Mouse (Mus musculus) embryonic facial prominence, embryonic 12.5 days (tissue): Measurements from ENCODE around the gene Gm20662. TPM values are rescaled to one million over a fixed set of nuclear protein-coding genes. Genes with fewer than 3 reads are reported as not detected.

Source experiments
- ATAC-seq: fragments of 200-750 bp; cut with Nextera tagmentation; 2 replicates; pipeline ENCODE4 v1.8.0; 2017; ENCODE audit not compliant: insufficient number of reproducible peaks, insufficient read depth, low FRiP score, low TSS enrichment
- H3K27ac ChIP-seq: fragments of 300-500 bp; sonication (generic); 2 replicates; pipeline ENCODE4 v1.5.1; 2016; ENCODE audit warnings: mild to moderate bottlenecking
- H3K27me3 ChIP-seq: fragments of 300-500 bp; sonication (generic); 2 replicates; pipeline ENCODE4 v1.6.1; 2016; ENCODE audit warnings: mild to moderate bottlenecking, moderate library complexity
- H3K36me3 ChIP-seq: fragments of 300-500 bp; sonication (generic); 2 replicates; pipeline ENCODE4 v1.6.1; 2016; ENCODE audit warnings: mild to moderate bottlenecking
- H3K4me1 ChIP-seq: fragments of 300-500 bp; sonication (generic); 2 replicates; pipeline ENCODE4 v1.6.1; 2016
- H3K4me2 ChIP-seq: fragments of 300-500 bp; sonication (generic); replicated peaks from 2 replicates; pipeline ENCODE4 v1.6.1; 2016; ENCODE audit warnings: mild to moderate bottlenecking, moderate library complexity
- H3K4me3 ChIP-seq: fragments of 300-500 bp; sonication (generic); 2 replicates; pipeline ENCODE4 v1.5.1; 2016; ENCODE audit warnings: mild to moderate bottlenecking
- H3K9ac ChIP-seq: fragments of 300-500 bp; sonication (generic); 2 replicates; pipeline ENCODE4 v1.6.1; 2016; ENCODE audit warnings: mild to moderate bottlenecking, moderate library complexity
- H3K9me3 ChIP-seq: fragments of 300-500 bp; sonication (generic); 2 replicates; pipeline ENCODE4 v1.6.1; 2016; ENCODE audit warnings: mild to moderate bottlenecking, moderate library complexity
- WGBS: fragments of 180-500 bp; shearing (Covaris S2); methylation state at CpG from one replicate; pipeline ENCODE4 v1.1.7; 2016; 5-methylcytosine and 5-hydroxymethylcytosine counted together
- microRNA-seq: library from miRNA; unstranded; fragments of <30 nt; microRNA quantifications from one replicate; pipeline ENCODE4, GENCODE M21; 2017
- polyA plus RNA-seq: library from polyadenylated mRNA; unstranded; fragments of >200 nt; fragmentation: Nextera tagmentation; extraction: Ambion mirVana; gene quantifications from 2 replicates; pipeline ENCODE4 v1.2.1, GENCODE M21; 2016

Gm20662 gene
- polyA plus RNA-seq, 1 experiment from 2014 or later: 0.51 TPM

DNA sequence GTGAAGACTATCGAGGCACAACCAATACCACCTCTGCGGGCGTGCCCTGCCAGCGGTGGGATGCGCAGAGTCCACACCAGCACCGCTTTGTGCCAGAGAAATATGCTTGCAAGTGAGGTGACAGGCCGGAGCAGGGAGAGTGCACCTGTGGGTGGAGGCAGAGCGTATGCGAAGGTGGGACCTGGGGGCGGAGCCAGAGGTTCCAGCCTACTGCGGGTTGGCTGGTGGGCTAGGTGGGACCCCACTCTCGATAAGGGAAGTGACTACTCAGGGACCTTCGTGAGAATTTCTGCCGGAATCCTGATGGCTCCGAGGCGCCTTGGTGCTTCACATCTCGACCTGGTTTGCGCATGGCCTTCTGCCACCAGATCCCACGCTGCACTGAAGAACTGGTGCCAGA lies 86.4 kb downstream of the Gm20662 start:
- no peak for ATAC-seq
- peak overlapping the region; percentile 35 for H3K4me2 ChIP-seq

DNA sequence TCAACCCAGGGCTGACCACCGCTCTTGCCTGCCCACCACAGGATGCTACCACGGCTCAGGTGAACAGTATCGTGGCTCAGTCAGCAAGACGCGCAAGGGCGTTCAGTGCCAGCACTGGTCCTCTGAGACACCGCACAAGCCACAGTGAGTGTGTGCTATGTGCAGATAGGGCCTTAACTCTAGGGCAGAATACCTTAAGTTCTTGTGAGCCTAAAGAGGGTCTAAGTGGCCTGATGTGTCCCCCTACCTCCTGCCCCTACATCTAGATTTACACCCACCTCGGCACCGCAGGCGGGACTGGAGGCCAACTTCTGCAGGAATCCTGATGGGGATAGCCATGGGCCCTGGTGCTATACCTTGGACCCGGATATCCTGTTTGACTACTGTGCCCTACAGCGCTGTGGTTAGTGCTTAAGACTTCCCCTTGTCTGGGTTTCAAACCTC lies 86.9 kb downstream of the Gm20662 start, which contains the start of gene Rnf123:
Gene Rnf123, minus strand, starts transcription at position 359 of the 444 bp plus-strand sequence.
- WGBS: 34% methylated on average over 12 of the region's 12 CpGs
- peaks cover 41% of the 10 kb centered on the region for H3K36me3 ChIP-seq
- H3K27me3 ChIP-seq: peaks cover 46% of the 10 kb centered on the region
- H3K27ac ChIP-seq: no peak within 1 kb of the TSS
- no peak within 1 kb of the TSS for H3K9ac ChIP-seq
- H3K9me3 ChIP-seq: no peaks in the 10 kb centered on the region
- peak within 1 kb of the TSS; percentile 35 for H3K4me2 ChIP-seq
- peaks cover 11% of the 10 kb centered on the region for H3K4me1 ChIP-seq
- H3K4me3 ChIP-seq: peak within 1 kb of the TSS; percentile 9; the same call in 1 of the 2 replicates
- no peak for ATAC-seq

More for the DNA sequence above, 86.4 kb downstream of the Gm20662 start:
- peaks cover 15% of the 10 kb centered on the region for H3K4me1 ChIP-seq
- no peaks in the 10 kb centered on the region for H3K9me3 ChIP-seq
- H3K27me3 ChIP-seq: peaks cover 46% of the 10 kb centered on the region
- peak overlapping the region; percentile 9; the same call in 1 of the 2 replicates for H3K4me3 ChIP-seq
- no peak overlapping the region for H3K27ac ChIP-seq
- no peak overlapping the region for H3K9ac ChIP-seq
- H3K36me3 ChIP-seq: peaks cover 36% of the 10 kb centered on the region
- 8% methylated on average over 19 of the region's 19 CpGs for WGBS

DNA sequence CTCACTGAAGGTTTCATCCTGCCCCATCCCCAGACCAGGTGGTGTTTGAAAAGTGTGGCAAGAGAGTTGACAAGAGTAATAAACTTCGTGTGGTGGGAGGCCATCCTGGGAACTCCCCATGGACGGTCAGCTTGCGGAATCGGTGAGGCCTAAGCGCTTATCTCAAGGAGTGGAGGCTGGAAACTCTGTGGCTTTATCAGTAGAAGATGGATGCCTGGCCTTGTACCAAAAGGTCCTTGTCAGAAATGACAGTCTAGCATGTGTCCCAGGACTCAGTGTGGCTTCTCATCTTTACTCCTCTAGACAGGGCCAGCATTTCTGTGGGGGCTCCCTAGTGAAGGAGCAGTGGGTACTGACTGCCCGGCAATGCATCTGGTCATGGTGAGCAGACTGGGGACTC lies 87.4 kb downstream of the Gm20662 start:
- WGBS: 82% methylated on average over 6 of the region's 6 CpGs
- Histone ChIP-seq H3K27me3 (peaks cover 46% of the 10 kb centered on the region), H3K36me3 (peaks cover 46% of the 10 kb centered on the region), H3K9ac (no peak overlapping the region), H3K4me3 (no peak overlapping the region), H3K4me1 (peaks cover 5% of the 10 kb centered on the region), H3K27ac (no peak overlapping the region), H3K9me3 (no peaks in the 10 kb centered on the region), H3K4me2 (no peak overlapping the region)
- ATAC-seq: no peak

DNA sequence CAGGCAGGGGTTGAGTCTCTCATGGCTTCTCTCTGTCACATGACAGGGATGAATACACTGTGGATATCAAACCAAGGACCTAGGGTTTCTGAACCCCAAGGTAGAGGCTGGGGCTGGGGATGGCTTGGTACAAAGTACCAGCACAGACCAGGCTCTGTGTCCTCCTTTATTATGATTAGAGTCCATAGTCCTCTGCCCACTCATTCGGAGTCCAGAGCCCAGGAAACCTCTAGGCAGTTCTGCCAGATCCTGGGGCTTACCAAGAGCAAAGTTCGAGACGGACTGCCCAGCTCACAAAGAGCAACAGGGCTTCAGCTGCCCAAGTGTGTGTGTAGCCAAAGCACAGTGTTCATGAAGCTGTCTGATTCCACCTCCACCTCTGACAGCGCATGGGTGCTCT lies 89.1 kb downstream of the Gm20662 start:
- Histone ChIP-seq H3K4me2 (no peak overlapping the region), H3K27ac (no peak overlapping the region), H3K9ac (no peak overlapping the region; the same call in 1 of the 2 replicates), H3K4me1 (no peaks in the 10 kb centered on the region; the same call in 1 of the 2 replicates), H3K4me3 (no peak overlapping the region), H3K27me3 (peaks cover 40% of the 10 kb centered on the region), H3K36me3 (peaks cover 63% of the 10 kb centered on the region), H3K9me3 (no peaks in the 10 kb centered on the region)
- ATAC-seq: no peak
- 94% methylated on average over 4 of the region's 4 CpGs for WGBS

DNA sequence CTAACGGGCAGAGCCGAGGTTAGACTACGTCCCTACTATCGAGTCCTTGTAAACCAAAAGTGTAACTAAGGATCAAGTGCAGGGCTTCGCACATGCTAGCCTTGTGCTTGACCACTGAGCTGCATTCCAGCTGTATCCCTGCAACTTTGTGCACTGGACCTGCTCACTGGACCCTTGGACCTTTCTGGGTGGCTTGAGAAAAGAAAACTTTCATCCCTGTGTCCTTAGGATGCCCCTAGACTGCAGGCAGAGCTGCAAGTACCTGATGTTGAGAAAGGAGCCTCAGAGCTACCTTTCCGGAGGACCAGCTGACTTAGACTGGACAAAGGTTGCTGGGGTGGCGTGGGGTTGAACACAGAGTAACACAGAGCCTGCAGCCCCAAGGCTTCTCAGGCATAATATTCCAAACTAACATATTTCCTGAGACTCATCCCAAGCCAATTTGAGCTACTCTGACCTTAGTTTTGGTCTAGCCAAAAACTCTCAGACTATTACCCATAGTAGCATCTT lies 94.5 kb downstream of the Gm20662 start:
- Histone ChIP-seq H3K9me3 (no peaks in the 10 kb centered on the region), H3K4me3 (no peak overlapping the region), H3K9ac (no peak overlapping the region), H3K27ac (no peak overlapping the region), H3K36me3 (peaks cover 70% of the 10 kb centered on the region), H3K4me1 (peaks cover 12% of the 10 kb centered on the region; the same call in 1 of the 2 replicates), H3K4me2 (no peak overlapping the region), H3K27me3 (no peaks in the 10 kb centered on the region)
- no peak for ATAC-seq
- WGBS: 95% methylated on average over 7 of the region's 7 CpGs

DNA sequence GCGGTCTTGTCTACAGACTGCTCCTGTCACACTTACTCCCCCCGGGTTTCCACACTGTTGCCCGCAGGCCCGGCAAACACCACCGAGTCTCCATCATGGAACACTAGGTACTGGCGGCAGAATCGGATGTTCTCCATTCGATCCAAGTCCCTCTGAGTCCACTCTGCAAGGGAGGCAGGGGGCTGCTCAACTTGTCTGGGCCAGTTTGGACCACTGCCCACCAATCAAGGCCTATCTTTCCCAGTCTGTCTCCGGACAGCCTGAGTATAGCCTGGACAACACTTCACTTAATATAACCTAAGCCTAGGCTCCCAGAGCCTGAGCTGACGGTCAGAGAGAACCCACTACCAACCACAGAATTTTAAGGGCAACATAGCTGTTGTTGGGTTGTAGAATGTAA lies 97.4 kb downstream of the Gm20662 start:
- H3K4me3 ChIP-seq: peak overlapping the region; percentile 71
- ATAC-seq: no peak
- no peaks in the 10 kb centered on the region for H3K27me3 ChIP-seq
- peaks cover 12% of the 10 kb centered on the region; the same call in 1 of the 2 replicates for H3K4me1 ChIP-seq
- peak overlapping the region; percentile 96 for H3K4me2 ChIP-seq
- H3K9ac ChIP-seq: peak overlapping the region; percentile 64; the same call in 1 of the 2 replicates
- peaks cover 41% of the 10 kb centered on the region for H3K36me3 ChIP-seq
- H3K27ac ChIP-seq: no peak overlapping the region
- no peaks in the 10 kb centered on the region for H3K9me3 ChIP-seq
- 70% methylated on average over 10 of the region's 10 CpGs for WGBS

DNA sequence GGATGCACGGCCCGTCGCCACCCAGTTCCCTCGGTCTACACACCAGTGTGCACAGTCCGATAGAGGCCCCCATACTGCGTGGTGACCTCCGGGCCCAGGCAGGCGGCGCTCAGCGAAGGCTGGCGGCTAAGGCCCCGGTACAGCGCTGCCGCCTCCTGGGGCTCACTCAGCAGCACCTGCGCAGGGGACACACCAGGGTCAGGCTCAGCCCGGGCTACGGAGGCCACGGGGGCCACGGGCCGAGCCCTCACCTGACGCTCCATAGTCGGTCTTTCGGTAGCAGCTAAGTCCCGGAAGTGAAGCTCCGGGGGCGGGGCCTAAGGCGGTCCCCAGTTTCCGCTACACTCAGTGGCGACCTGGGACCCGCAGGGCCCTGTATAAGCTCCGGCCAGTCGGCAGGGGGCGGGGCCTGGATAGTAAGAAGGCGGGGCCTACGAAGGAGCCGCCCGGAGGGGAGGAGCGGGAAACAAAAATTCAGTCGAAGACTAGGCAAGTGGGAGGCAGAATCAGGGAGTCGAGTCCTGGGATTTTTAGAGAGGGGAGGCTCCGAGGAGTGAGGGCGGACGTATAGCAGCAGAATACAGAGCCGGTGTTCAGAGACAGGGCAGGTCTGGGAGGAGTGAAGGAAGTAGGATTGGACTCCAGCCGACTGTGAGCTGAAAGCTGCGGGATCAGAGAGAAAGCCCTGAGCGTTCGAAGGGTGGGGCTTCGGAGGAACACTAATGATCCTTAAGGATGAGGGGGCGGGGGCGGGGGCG lies 98.2 kb downstream of the Gm20662 start, which contains the start of gene Apeh:
Gene Apeh, minus strand, starts transcription at position 423 of the 758 bp plus-strand sequence.
- no peaks in the 10 kb centered on the region for H3K9me3 ChIP-seq
- peak within 1 kb of the TSS; percentile 96 for H3K4me2 ChIP-seq
- ATAC-seq: peak; percentile 94
- H3K4me1 ChIP-seq: peaks cover 12% of the 10 kb centered on the region; the same call in 1 of the 2 replicates
- peak within 1 kb of the TSS; percentile 71 for H3K4me3 ChIP-seq
- H3K36me3 ChIP-seq: peaks cover 33% of the 10 kb centered on the region
- peak within 1 kb of the TSS; percentile 86 for H3K27ac ChIP-seq
- no peaks in the 10 kb centered on the region for H3K27me3 ChIP-seq
- WGBS: 1% methylated on average over 52 of the region's 52 CpGs
- peak within 1 kb of the TSS; percentile 64 for H3K9ac ChIP-seq

Small RNA genes within 50 kb of the gene (microRNA-seq; reads per million reads assigned to microRNA genes)
- not detected for gene Mir7088

Other genes with a start within 250 kb of the Gm20662 start
- 232 and 261 TPM in 2 replicates for gene Rbm5, start 225.4 kb upstream of the Gm20662 start, polyA plus RNA-seq
- 103 and 110 TPM in 2 replicates for gene Rbm6, start 123.1 kb upstream of the Gm20662 start, polyA plus RNA-seq
- 11.3 and 14.1 TPM in 2 replicates for gene Mon1a, start 108.2 kb upstream of the Gm20662 start, polyA plus RNA-seq
- 2.8 and 3.6 TPM in 2 replicates for gene Mst1r, start 89.5 kb upstream of the Gm20662 start, polyA plus RNA-seq
- not detected in 2 replicates for gene Actl11, start 67.9 kb upstream of the Gm20662 start, polyA plus RNA-seq
- gene Camkv, start 60.7 kb upstream of the Gm20662 start, polyA plus RNA-seq: 7.0 and 7.5 TPM in 2 replicates
- gene Traip, start 46.2 kb upstream of the Gm20662 start, polyA plus RNA-seq: 29.4 and 29.6 TPM in 2 replicates
- 24.6 and 25.0 TPM in 2 replicates for gene Uba7, start 20.8 kb upstream of the Gm20662 start, polyA plus RNA-seq
- 8.8 and 11.0 TPM in 2 replicates for gene Gm20661, start 13.3 kb upstream of the Gm20662 start, polyA plus RNA-seq
- 97.0 and 98.9 TPM in 2 replicates for gene Inka1, start 10.5 kb upstream of the Gm20662 start, polyA plus RNA-seq
- gene Cdhr4, start 3.9 kb upstream of the Gm20662 start, polyA plus RNA-seq: 14.6 and 16.2 TPM in 2 replicates
- gene Ip6k1, start 6.2 kb downstream of the Gm20662 start, polyA plus RNA-seq: 82.2 and 85.6 TPM in 2 replicates
- 25.1 and 28.8 TPM in 2 replicates for gene Gmppb, start 52.9 kb downstream of the Gm20662 start, polyA plus RNA-seq
- gene Amigo3, start 56.8 kb downstream of the Gm20662 start, polyA plus RNA-seq: 3.1 and 4.2 TPM in 2 replicates
- gene Mst1, start 84.1 kb downstream of the Gm20662 start, polyA plus RNA-seq: 0.29 and 0.31 TPM in 2 replicates
- gene Rnf123, start 87.0 kb downstream of the Gm20662 start, polyA plus RNA-seq: 34.5 and 38.2 TPM in 2 replicates
- gene Apeh, start 98.3 kb downstream of the Gm20662 start, polyA plus RNA-seq: 54.7 and 55.0 TPM in 2 replicates
- 1.1 and 1.5 TPM in 2 replicates for gene Bsn, start 194.0 kb downstream of the Gm20662 start, polyA plus RNA-seq